Mouse (Mus musculus) B cell, adult 2 months (primary cell): ENCODE results near the gene Duoxa1.

ENCODE experiments used
- DNase-seq, 2 experiments: peaks; one replicate each; pipeline ENCODE4 v3.0.0; 2022

Duoxa1 gene

GRCm38 (mm10) chr2:122327986-122328385 is 14.5 kb upstream of the Duoxa1 start:
- no peak for DNase-seq

- DNase-seq = no peak
Observed at GRCm38 (mm10) chr2:122325361-122325760, 11.8 kb upstream of the Duoxa1 start.

- DNase-seq = no peak
Observed at GRCm38 (mm10) chr2:122324586-122324985, 11.1 kb upstream of the Duoxa1 start.

GRCm38 (mm10) chr2:122323960-122324359 is 10.4 kb upstream of the Duoxa1 start:
- no peak for DNase-seq

- DNase-seq = no peak
Observed at GRCm38 (mm10) chr2:122317384-122317783, 3.9 kb upstream of the Duoxa1 start.

GRCm38 (mm10) chr2:122315372-122315771 is 1.8 kb upstream of the Duoxa1 start, which contains the start of gene Duox1:
Gene Duox1 (plus strand): TSS chr2:122315672.
- DNase-seq = no peak

- DNase-seq = peak; percentile 79 to 81
Observed at GRCm38 (mm10) chr2:122312722-122313417, 660 bp downstream of the Duoxa1 start.

GRCm38 (mm10) chr2:122311561-122311960 is 2.0 kb downstream of the Duoxa1 start:
- DNase-seq = no peak

GRCm38 (mm10) chr2:122309647-122310046 is 3.9 kb downstream of the Duoxa1 start:
- no peak for DNase-seq

- DNase-seq = no peak
Observed at GRCm38 (mm10) chr2:122306184-122306583, 7.3 kb downstream of the Duoxa1 start.

GRCm38 (mm10) chr2:122305097-122305892 is 8.2 kb downstream of the Duoxa1 start:
- no peak for DNase-seq

GRCm38 (mm10) chr2:122304544-122304943 is 9.0 kb downstream of the Duoxa1 start:
- DNase-seq = no peak

- peak; percentile 80 to 86 for DNase-seq
Observed at GRCm38 (mm10) chr2:122302574-122303241, 10.8 kb downstream of the Duoxa1 start.

- no peak for DNase-seq
Observed at GRCm38 (mm10) chr2:122301921-122302573, 11.5 kb downstream of the Duoxa1 start.

- peak; percentile 49 to 50 for DNase-seq
Observed at GRCm38 (mm10) chr2:122301081-122301920, 12.2 kb downstream of the Duoxa1 start.

GRCm38 (mm10) chr2:122300656-122301020 is 12.9 kb downstream of the Duoxa1 start:
- DNase-seq = no peak

GRCm38 (mm10) chr2:122299911-122300655 is 13.4 kb downstream of the Duoxa1 start:
- peak; percentile 18 to 27 for DNase-seq

- DNase-seq = peak; percentile 78
Observed at GRCm38 (mm10) chr2:122298596-122299490, 14.7 kb downstream of the Duoxa1 start, which contains the start of gene Duoxa2. Gene Duoxa2 (plus strand): TSS chr2:122298900.

- peak in 1 of 2 experiments; percentile 26 for DNase-seq
Observed at GRCm38 (mm10) chr2:122298096-122298499, 15.4 kb downstream of the Duoxa1 start, which contains the start of gene Duox2. Gene Duox2 (minus strand): TSS chr2:122298449.
